Mouse (Mus musculus) kidney, postnatal 0 days (tissue): ENCODE measurements at regions not wholly inside any gene's neighbourhood (a gene's known extent, or its start where the extent isn't known, plus 50 kb on each side); places are given as distances from the start of the nearest gene placed in this dataset.

Experiments used
- ATAC-seq: fragments of 200-750 bp; cut with Nextera tagmentation; replicated peaks from 2 replicates; pipeline ENCODE4 v1.8.0; 2017; ENCODE audit warnings: low read depth, moderate number of reproducible peaks, moderate TSS enrichment, moderate library complexity; ENCODE audit not compliant: low FRiP score
- DNase-seq: peaks from one replicate; pipeline ENCODE4 v3.0.0-alpha.2; 2016; ENCODE audit warnings: low spot score
- H3K27ac ChIP-seq: fragments of 300-500 bp; sonication (generic); 2 replicates; pipeline ENCODE4 v1.5.1; 2014; ENCODE audit warnings: mild to moderate bottlenecking
- H3K27me3 ChIP-seq: fragments of 300-500 bp; sonication (generic); 2 replicates; pipeline ENCODE4 v1.6.1; 2014; ENCODE audit warnings: low read length, mixed read lengths; ENCODE audit not compliant: insufficient read depth
- H3K36me3 ChIP-seq: fragments of 300-500 bp; sonication (generic); 2 replicates; pipeline ENCODE4 v1.6.1; 2014; ENCODE audit warnings: low read length, mixed read lengths; ENCODE audit not compliant: insufficient read depth
- H3K4me1 ChIP-seq: fragments of 300-500 bp; sonication (generic); replicated peaks from 2 replicates; pipeline ENCODE4 v1.6.1; 2014; ENCODE audit warnings: antibody characterized with exemption, low read length, mixed read lengths; ENCODE audit not compliant: insufficient read depth
- H3K4me2 ChIP-seq: fragments of 300-500 bp; sonication (generic); 2 replicates; pipeline ENCODE4 v1.6.1; 2014; ENCODE audit warnings: mild to moderate bottlenecking, low read length, moderate library complexity, mixed read lengths
- H3K4me3 ChIP-seq: fragments of 300-500 bp; sonication (generic); replicated peaks from 2 replicates; pipeline ENCODE4 v1.5.1; 2014; ENCODE audit warnings: low read depth, low read length
- H3K9ac ChIP-seq: fragments of 300-500 bp; sonication (generic); 2 replicates; pipeline ENCODE4 v1.6.1; 2014; ENCODE audit warnings: low read depth, low read length
- H3K9me3 ChIP-seq: fragments of 300-500 bp; sonication (generic); replicated peaks from 2 replicates; pipeline ENCODE4 v1.6.1; 2016; ENCODE audit warnings: low read length, inconsistent platforms, mixed read lengths
- CTCF ChIP-seq: IDR thresholded peaks from 2 replicates; pipeline ENCODE4 v1.5.1; 2016; ENCODE audit warnings: antibody characterized with exemption, low read depth, mild to moderate bottlenecking, moderate library complexity
- WGBS: fragments of 180-500 bp; shearing (Covaris S2); extraction: QIAGEN DNeasy Blood & Tissue Kit; methylation state at CpG from one replicate; pipeline ENCODE4 v1.1.7; 2014; 5-methylcytosine and 5-hydroxymethylcytosine counted together

DNA sequence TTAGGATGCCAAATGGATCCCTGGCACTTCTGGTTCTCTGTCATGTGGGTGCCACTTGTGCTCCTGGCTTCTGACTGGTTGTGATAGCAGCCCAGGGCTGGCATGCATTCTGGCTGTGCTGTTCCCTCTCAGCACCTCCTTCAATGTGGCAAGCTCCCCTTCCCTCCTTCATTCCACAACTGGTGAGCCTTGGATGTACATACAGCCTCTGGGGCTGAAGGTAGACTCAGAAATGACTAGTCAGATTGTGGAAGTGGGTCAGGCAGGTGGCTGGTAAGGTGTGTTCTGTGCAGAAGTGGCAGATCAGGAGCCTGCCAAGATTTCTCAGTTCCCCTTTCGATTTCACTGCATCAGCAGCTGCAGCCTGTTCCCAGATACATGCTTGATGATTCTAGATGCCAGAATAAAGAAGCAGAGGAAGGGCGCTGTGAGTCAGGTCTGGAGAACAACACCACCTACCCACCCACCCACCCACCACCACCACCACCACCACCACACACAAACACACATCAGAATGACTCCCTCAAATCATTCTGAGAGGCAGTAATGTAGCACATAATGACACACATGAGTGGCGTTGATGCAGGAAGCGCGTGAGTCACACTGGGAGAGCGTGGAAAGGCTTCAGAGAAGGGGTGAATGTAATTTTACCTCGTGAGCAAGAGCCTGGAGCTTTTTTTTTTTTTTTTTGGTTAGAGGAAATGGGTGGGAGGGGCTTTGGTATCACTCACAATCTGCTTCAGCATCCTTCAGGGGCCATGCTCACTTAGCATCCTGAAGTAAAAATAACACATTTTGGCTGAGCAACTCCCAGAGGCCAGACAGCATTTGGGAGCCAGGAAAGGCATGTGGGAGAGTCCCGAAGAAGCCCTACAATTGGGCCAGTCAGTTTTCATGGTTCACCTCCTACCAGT lies 104.6 kb upstream of the Eci2 start:
- no peak for ATAC-seq

DNA sequence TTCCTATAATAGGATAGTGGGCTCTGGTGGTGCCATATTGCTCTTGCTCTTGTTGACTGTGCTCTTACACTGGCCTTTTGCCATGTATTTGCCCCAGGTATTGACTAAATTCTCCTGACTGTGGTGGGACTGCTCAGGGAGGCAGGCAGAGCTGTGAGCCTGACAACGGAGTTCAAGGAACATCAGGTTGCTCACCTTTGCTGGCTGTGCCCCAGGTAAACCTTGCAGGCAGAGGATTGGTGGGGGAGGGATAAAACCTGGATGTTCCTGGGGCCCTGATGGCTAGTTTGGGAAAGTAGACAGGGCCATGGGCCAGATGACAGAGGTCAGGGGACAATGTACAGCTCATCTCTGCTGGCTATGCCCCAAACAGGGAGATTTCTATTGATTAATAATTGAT lies 124.7 kb upstream of the Eci2 start:
- H3K27me3 ChIP-seq, result no peaks in the 10 kb centered on the region
- H3K4me2 ChIP-seq, result no peak overlapping the region
- H3K27ac ChIP-seq, result no peak overlapping the region
- no peak overlapping the region for H3K4me3 ChIP-seq
- no peak for DNase-seq
- H3K9me3 ChIP-seq, result no peaks in the 10 kb centered on the region
- H3K9ac ChIP-seq, result no peak overlapping the region
- no peaks in the 10 kb centered on the region for H3K36me3 ChIP-seq
- no peak for ATAC-seq
- 95% methylated on average over 1 of the region's 1 CpGs for WGBS
- no peak for TF ChIP-seq CTCF
- no peaks in the 10 kb centered on the region for H3K4me1 ChIP-seq

More for the DNA sequence above, 104.6 kb upstream of the Eci2 start:
- Histone ChIP-seq H3K9ac (no peak overlapping the region), H3K27ac (no peak overlapping the region), H3K4me2 (no peak overlapping the region), H3K9me3 (no peaks in the 10 kb centered on the region), H3K36me3 (no peaks in the 10 kb centered on the region), H3K4me1 (no peaks in the 10 kb centered on the region), H3K27me3 (no peaks in the 10 kb centered on the region), H3K4me3 (no peak overlapping the region)
- WGBS, result 51% methylated on average over 8 of the region's 8 CpGs
- no peak for TF ChIP-seq CTCF
- DNase-seq, result no peak

DNA sequence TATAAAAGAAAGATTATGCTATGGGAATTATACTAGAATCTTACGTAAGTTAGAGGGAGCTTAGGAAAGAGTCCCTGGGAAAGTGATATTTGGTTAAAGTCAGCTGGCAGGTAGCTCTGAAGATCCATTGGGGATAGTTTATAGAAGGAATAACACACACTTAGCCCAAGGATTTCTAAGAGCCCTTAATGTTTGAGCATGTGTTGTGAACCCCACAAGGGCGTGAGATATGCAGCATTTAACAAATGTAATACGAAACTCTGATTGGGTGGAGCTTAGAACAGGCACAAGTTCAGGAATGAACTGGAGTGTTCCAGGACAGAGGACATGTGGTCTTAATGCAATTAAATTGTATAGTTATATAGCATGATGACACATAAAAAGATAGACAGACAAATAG lies 132.6 kb upstream of the Eci2 start:
- ATAC-seq, result no peak
- 71% methylated on average over 3 of the region's 3 CpGs for WGBS

DNA sequence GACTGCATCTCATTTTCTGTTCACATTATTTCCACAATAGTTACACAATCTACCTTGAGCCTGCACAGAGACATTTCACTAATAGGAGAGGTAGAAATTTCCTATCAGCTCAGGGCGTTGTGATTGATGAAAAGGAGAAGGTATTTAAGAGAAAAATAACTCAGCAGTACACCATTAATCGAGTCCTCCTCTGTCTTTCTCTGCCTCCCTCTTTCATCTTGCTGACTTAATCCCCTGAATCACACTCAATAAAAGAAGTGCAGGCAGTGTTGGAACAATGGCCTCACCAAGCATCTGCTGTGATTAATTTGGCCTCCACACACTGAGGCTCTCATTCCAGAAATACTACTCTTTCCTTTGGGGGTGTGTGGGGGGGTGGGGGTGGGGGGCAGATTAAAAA lies 133.9 kb upstream of the Eci2 start:
- Histone ChIP-seq H3K4me3 (no peak overlapping the region), H3K9me3 (no peaks in the 10 kb centered on the region), H3K4me1 (no peaks in the 10 kb centered on the region), H3K9ac (no peak overlapping the region), H3K27me3 (no peaks in the 10 kb centered on the region), H3K27ac (no peak overlapping the region), H3K36me3 (no peaks in the 10 kb centered on the region), H3K4me2 (no peak overlapping the region)
- TF ChIP-seq CTCF, result no peak
- ATAC-seq (no peak), DNase-seq (no peak)
- 28% methylated on average over 2 of the region's 2 CpGs for WGBS

More for the DNA sequence above, 132.6 kb upstream of the Eci2 start:
- Histone ChIP-seq H3K27me3 (no peaks in the 10 kb centered on the region), H3K4me2 (no peak overlapping the region), H3K4me3 (no peak overlapping the region), H3K9me3 (no peaks in the 10 kb centered on the region), H3K36me3 (no peaks in the 10 kb centered on the region), H3K27ac (no peak overlapping the region), H3K9ac (no peak overlapping the region), H3K4me1 (no peaks in the 10 kb centered on the region)
- TF ChIP-seq CTCF, result no peak
- DNase-seq, result no peak

DNA sequence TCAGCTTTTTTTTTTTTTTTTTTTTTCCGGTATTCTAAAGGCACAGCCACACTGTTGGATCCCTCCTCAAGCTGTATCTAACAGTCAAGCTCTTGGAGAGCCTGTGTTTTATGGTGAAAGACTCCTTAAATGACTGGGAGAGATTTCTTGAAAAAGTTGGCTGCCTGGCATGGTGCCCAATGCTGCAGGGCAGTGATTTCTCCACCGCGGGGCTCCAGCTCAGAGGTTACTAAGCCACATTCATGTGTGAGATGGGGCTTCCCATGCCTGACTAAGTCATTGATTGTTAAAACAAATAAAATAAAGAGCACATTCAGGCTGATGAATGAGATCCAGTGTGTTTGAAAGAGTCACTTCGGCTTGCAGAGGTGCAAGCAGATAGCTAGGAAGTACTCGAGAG lies 139.2 kb upstream of the Eci2 start:
- ATAC-seq, result no peak
- no peak overlapping the region for H3K27ac ChIP-seq
- no peaks in the 10 kb centered on the region for H3K9me3 ChIP-seq
- H3K4me2 ChIP-seq, result no peak overlapping the region
- no peak overlapping the region for H3K9ac ChIP-seq
- no peaks in the 10 kb centered on the region for H3K27me3 ChIP-seq
- DNase-seq, result no peak
- H3K4me3 ChIP-seq, result no peak overlapping the region
- no peaks in the 10 kb centered on the region for H3K36me3 ChIP-seq
- no peak for TF ChIP-seq CTCF
- no peaks in the 10 kb centered on the region for H3K4me1 ChIP-seq
- WGBS, result 61% methylated on average over 5 of the region's 5 CpGs

DNA sequence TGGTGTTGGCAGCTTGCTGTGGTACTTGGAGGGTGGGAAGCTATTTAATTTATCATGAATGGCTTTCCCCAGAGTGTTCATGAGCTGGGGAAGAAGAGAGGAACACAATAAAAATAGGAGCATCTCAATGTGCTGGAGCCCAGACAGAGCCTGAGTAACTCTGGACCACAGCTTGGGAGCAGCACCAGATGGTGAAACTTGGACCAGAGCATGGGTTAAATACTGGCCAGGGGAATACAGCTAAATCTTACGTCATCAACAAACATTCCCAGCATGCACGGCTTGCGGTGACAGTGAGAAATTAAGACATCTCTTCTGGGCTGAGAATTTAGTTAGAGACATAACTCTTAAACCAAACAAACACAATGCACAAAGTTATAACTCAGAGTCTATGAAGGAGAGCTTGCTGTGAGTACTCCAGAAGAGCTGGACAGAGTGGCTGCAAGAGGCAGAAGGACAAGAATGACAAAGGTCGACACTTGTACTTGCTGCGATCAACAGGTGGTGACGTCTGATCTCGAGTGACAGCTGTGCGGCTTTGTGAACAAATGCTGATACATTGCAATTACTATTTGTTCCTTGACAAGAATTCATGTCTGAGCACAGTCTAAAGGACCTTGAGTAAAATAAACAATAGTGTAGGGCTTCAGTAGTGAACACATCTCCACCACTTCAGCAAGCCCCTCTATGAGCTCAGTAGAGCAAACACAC lies 140.1 kb upstream of the Eci2 start:
- H3K4me2 ChIP-seq, result no peak overlapping the region
- H3K27me3 ChIP-seq, result no peaks in the 10 kb centered on the region
- no peaks in the 10 kb centered on the region for H3K4me1 ChIP-seq
- H3K27ac ChIP-seq, result no peak overlapping the region
- no peak overlapping the region for H3K9ac ChIP-seq
- no peak for ATAC-seq
- no peak for TF ChIP-seq CTCF
- no peak for DNase-seq
- WGBS, result 61% methylated on average over 8 of the region's 8 CpGs
- H3K4me3 ChIP-seq, result no peak overlapping the region
- H3K9me3 ChIP-seq, result no peaks in the 10 kb centered on the region
- no peaks in the 10 kb centered on the region for H3K36me3 ChIP-seq
